Mouse (Mus musculus): Measurements from ENCODE around the gene Gnptab. TPM values are rescaled to one million over a fixed set of nuclear protein-coding genes. Genes with fewer than 3 reads are reported as not detected.

Gene Gnptab
- total RNA-seq (2023): 10 to 100 TPM; 23.4 to 24.8 TPM

DNA sequence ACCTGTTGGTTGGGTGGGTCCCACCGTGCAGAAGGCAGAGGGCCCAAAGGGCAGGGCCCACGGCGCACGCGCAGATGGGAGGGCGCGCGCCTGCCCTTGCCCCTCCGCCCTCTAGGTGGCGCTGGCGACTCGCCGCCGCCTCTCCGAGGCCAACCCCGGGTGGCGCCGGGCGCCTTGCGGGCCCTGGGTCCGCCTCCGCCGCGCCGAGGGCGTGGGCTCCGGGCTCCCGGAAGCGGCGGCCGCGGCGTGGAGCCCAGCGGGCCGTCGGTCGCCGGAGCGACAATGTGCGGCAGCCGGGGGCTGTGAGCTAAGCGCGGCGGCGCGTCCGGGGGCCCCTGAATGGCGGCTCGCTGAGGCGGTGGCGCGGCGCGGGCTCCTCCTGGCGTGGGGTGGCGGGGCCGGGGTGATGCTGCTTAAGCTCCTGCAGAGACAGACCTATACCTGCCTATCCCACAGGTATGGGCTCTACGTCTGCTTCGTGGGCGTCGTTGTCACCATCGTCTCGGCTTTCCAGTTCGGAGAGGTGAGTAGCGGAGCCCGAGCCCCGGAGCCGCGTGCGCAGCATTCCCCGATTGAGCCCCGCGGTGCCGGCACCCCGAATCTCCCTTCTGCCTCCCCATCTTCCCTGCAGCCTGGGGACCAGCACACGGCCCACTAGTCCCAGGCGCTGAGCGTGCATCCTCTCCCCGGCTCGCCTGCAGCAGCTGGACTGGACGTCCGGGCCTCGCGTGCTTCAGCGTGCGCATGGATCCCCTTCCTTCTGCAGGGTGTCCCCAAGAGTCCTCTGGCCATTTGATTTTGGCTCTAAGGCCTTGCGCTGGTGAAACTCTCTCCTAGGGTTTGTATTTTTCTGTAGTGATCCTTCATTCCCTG is at the start of gene Gnptab, which contains the start of gene Dram1:
Gnptab (plus strand) TSS at position 120 of the 873 bp plus-strand sequence.
Dram1 (minus strand) TSS at position 68 of the 873 bp plus-strand sequence.

DNA sequence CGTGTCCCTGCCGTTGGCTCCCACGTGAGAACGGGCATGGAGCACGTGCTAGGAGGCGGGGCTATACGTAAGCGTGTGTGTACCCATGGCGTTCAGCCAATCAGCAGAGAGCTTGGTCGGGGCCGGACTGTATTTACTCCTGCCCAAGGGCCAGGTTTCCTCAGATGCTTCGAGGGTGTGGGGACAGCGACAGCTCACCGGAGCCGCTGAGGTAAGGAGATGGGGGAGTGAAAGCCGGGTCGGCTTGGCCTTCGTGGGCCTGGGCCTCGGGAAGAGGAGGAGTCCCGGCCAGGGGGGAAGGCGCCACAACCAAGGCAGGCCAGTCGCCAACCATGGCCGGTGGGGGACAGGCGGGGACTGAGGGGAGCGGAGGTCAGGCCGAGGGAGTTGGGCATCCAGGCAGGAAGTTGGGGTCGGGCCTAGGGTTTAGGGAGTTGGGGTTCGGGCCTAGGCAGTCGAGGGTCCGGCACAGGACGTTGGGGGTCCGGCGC is 80.6 kb downstream of the Gnptab start, which contains the start of gene Sycp3:
Sycp3 (plus strand) TSS at position 68 of the 491 bp plus-strand sequence.

Other genes starting within 250 kb of the Gnptab start
- 10 to 100 TPM in 1 of 2 experiments, 1 to 10 TPM in 1; 7.5 to 12.1 TPM for gene Parpbp, start 232.2 kb upstream of the Gnptab start, total RNA-seq (2023)
- 10 to 100 TPM; 11.8 to 13.2 TPM for gene Nup37, start 232.1 kb upstream of the Gnptab start, total RNA-seq (2023)
- gene Washc3, start 178.0 kb upstream of the Gnptab start, total RNA-seq (2023): 10 to 100 TPM; 16.7 to 23.1 TPM
- gene Dram1, start 52 bp upstream of the Gnptab start, total RNA-seq (2023): 10 to 100 TPM; 32.1 to 33.1 TPM
- not detected for gene Sycp3, start 80.4 kb downstream of the Gnptab start, total RNA-seq (2023)
- gene Chpt1, start 124.9 kb downstream of the Gnptab start, total RNA-seq (2023): 1 to 10 TPM; 8.5 to 8.6 TPM
- gene Mybpc1, start 226.0 kb downstream of the Gnptab start, total RNA-seq (2023): under 1 TPM; 0.11 to 0.31 TPM